Mouse (Mus musculus): ENCODE results near the gene Tjp3. TPM values are rescaled to one million over a fixed set of nuclear protein-coding genes. Genes with fewer than 3 reads are reported as not detected.
A peak's percentile ranks its signal among the peaks of the same experiment; 100 is the strongest.

The Tjp3 gene
- total RNA-seq (2012; rRNA removed), result 5.2 and 15.2 TPM in 2 replicates

DNA sequence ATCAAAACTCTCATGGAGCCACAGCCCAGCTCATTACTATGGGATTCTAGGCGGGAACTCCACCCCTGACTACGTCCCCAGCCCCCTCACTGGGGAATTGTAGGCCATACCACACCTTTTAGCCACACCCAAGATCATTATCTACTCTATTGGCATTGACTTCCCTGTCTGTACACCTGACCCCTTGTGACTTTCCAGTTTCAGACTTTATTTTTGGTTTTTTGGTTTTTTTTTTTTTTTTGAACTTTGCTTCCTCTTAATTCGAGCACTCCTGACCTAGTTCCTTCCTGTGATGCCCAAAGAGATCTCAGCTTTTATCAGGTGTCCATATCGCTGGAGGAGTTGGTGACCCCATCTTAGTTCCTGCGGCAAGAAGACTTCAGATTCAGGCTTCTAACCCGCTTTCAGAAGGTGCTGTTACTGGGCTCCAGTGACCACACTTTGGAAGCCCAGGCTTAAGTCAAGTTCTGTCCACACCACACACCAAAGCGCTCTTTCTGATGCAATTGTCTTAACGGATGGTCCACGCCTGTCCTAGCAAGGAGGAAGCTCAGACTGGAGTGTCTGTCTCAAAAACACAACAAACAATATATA lies at the start of gene Tjp3:
Gene Tjp3, minus strand, starts transcription at position 71 of the 594 bp plus-strand sequence.
- H3K27ac ChIP-seq (ENCODE audit: insufficient read depth, low read depth, low read length, poor library complexity, severe bottlenecking), result no peak within 1 kb of the TSS
- no peak for DNase-seq (ENCODE audit: low read depth, low spot score)
- H3K4me3 ChIP-seq (ENCODE audit: insufficient read depth in 1 of 2, low read depth in 1 of 2, low read length in 2 of 2, poor library complexity in 1 of 2, severe bottlenecking in 1 of 2), result peak within 1 kb of the TSS; percentile 40 to 45; a peak in 3 of 4 replicates
- peaks cover 5% of the 10 kb centered on the region; the same call in 1 of the 2 replicates for H3K36me3 ChIP-seq (ENCODE audit: control insufficient read depth, insufficient read depth, low read length, poor library complexity, severe bottlenecking)
- TF ChIP-seq ZNF384 (IDR thresholded peaks at IDR 0.05; ENCODE audit: low read depth, low read length) (no peak), HCFC1 (IDR thresholded peaks at IDR 0.05; ENCODE audit: borderline replicate concordance, insufficient read depth, low read length) (no peak), MAFK (IDR thresholded peaks at IDR 0.05; ENCODE audit: insufficient read depth, low read depth, low read length) (no peak), CHD2 (IDR thresholded peaks at IDR 0.05; ENCODE audit: low read depth, low read length) (no peak), ZC3H11A (IDR thresholded peaks at IDR 0.05; ENCODE audit: borderline replicate concordance, low read depth, low read length) (no peak)
- in situ Hi-C loops (cut with MboI; ENCODE audit: low sequenced_read_pairs in 2 of 2, unreplicated experiment in 2 of 2), result no loop called here
- 0 out of 2 replicates have a peak within 1 kb of the TSS, but pooled peaks have one; percentile 12 for H3K9ac ChIP-seq (ENCODE audit: insufficient read depth, low read depth, low read length, poor library complexity, severe bottlenecking)
- H3K4me1 ChIP-seq (ENCODE audit: control insufficient read depth in 2 of 2, insufficient read depth in 2 of 2, low read length in 2 of 2, poor library complexity in 1 of 2), result peaks cover 4 to 32% of the 10 kb centered on the region in 2 experiments
- no peaks in the 10 kb centered on the region for H3K9me3 ChIP-seq (ENCODE audit: control insufficient read depth, insufficient read depth, low read depth, low read length)

- peak overlapping the region; percentile 26; the same call in 1 of the 2 replicates for H3K27ac ChIP-seq (ENCODE audit: insufficient read depth, low read depth, low read length, poor library complexity, severe bottlenecking)
- peaks cover 0 to 21% of the 10 kb centered on the region in 2 experiments; a peak in 1 of 4 replicates for H3K4me1 ChIP-seq (ENCODE audit: control insufficient read depth in 2 of 2, insufficient read depth in 2 of 2, low read length in 2 of 2, poor library complexity in 1 of 2)
- no peak overlapping the region; the same call in 1 of the 2 replicates for H3K9ac ChIP-seq (ENCODE audit: insufficient read depth, low read depth, low read length, poor library complexity, severe bottlenecking)
- no peaks in the 10 kb centered on the region for H3K9me3 ChIP-seq (ENCODE audit: control insufficient read depth, insufficient read depth, low read depth, low read length)
- TF ChIP-seq ZNF384 (IDR thresholded peaks at IDR 0.05; ENCODE audit: low read depth, low read length), result no peak
- no peak for TF ChIP-seq MAFK (IDR thresholded peaks at IDR 0.05; ENCODE audit: insufficient read depth, low read depth, low read length)
- no peak overlapping the region for H3K4me3 ChIP-seq (ENCODE audit: insufficient read depth in 1 of 2, low read depth in 1 of 2, low read length in 2 of 2, poor library complexity in 1 of 2, severe bottlenecking in 1 of 2)
- H3K36me3 ChIP-seq (ENCODE audit: control insufficient read depth, insufficient read depth, low read length, poor library complexity, severe bottlenecking), result no peaks in the 10 kb centered on the region
- in situ Hi-C loops (cut with MboI; ENCODE audit: low sequenced_read_pairs in 2 of 2, unreplicated experiment in 2 of 2), result no loop called here
- DNase-seq (ENCODE audit: low read depth, low spot score), result peak; percentile 89
These were observed 49.4 kb upstream of the Tjp3 start for GRCm38 (mm10) chr10:81340551-81341332.

GRCm38 (mm10) chr10:81336558-81336957 lies 45.2 kb upstream of the Tjp3 start:
- TF ChIP-seq HCFC1 (IDR thresholded peaks at IDR 0.05; ENCODE audit: borderline replicate concordance, insufficient read depth, low read length) (no peak), CHD2 (IDR thresholded peaks at IDR 0.05; ENCODE audit: low read depth, low read length) (no peak), ZC3H11A (IDR thresholded peaks at IDR 0.05; ENCODE audit: borderline replicate concordance, low read depth, low read length) (no peak), ZNF384 (IDR thresholded peaks at IDR 0.05; ENCODE audit: low read depth, low read length) (no peak), MAFK (IDR thresholded peaks at IDR 0.05; ENCODE audit: insufficient read depth, low read depth, low read length) (no peak)
- H3K27ac ChIP-seq (ENCODE audit: insufficient read depth, low read depth, low read length, poor library complexity, severe bottlenecking), result no peak overlapping the region
- DNase-seq (ENCODE audit: low read depth, low spot score), result no peak

DNA sequence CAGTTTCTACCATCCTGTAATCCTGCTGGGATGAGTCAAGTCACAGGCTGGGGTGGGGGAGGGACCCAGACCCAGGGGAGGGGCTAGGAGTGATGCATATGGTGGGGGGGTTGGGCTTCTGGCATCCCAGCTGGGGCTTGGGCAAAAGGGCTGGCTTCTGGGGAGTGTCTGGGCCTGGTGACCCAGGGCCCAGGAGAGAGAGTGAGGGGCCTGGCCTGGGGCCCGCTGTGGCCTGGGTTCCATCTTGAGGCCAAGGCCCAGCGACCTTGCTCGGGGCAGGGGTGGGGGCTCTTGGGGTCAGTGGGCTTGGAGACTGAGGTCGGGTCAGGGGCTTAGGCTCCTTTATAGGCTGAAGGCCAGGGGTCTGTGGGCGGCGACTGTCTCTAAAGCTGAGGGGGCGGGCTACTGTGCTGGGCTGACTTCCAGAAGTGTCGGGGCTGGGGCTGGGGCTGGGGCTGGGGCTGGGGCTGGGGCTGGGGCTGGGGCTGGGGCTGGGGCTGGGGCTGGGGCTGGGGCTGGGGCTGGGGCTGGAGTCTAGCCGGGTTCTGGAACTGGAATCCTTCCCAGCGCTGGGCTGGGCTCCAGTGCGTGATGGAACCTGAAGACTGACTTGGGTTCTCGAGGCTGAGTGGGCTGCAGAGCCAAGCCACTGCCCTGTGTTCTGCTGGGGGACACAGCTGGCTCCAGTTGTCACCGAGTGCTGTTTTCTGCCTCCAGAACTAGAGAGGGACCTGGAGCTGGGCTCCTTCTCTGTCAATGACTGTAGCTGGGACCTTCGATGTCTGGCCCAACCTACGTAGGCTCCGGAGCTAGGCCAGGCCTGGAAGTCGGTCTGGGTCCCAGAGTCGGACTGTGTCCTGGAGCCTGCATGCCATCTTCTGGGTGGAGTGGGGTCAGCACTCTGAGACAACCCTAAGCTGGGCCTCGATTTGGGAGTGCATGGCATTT lies 44.3 kb upstream of the Tjp3 start:
- Histone ChIP-seq H3K27ac (ENCODE audit: insufficient read depth, low read depth, low read length, poor library complexity, severe bottlenecking) (no peak overlapping the region), H3K4me1 (ENCODE audit: control insufficient read depth in 2 of 2, insufficient read depth in 2 of 2, low read length in 2 of 2, poor library complexity in 1 of 2) (peaks cover 0 to 28% of the 10 kb centered on the region in 2 experiments; a peak in 1 of 4 replicates)

More at GRCm38 (mm10) chr10:81336558-81336957, 45.2 kb upstream of the Tjp3 start:
- no peak overlapping the region for H3K9ac ChIP-seq (ENCODE audit: insufficient read depth, low read depth, low read length, poor library complexity, severe bottlenecking)
- H3K9me3 ChIP-seq (ENCODE audit: control insufficient read depth, insufficient read depth, low read depth, low read length), result no peaks in the 10 kb centered on the region
- in situ Hi-C loops (cut with MboI; ENCODE audit: low sequenced_read_pairs in 2 of 2, unreplicated experiment in 2 of 2), result no loop called here
- H3K4me1 ChIP-seq (ENCODE audit: control insufficient read depth in 2 of 2, insufficient read depth in 2 of 2, low read length in 2 of 2, poor library complexity in 1 of 2), result peaks cover 0 to 36% of the 10 kb centered on the region in 2 experiments; a peak in 1 of 4 replicates
- H3K36me3 ChIP-seq (ENCODE audit: control insufficient read depth, insufficient read depth, low read length, poor library complexity, severe bottlenecking), result no peaks in the 10 kb centered on the region
- H3K4me3 ChIP-seq (ENCODE audit: insufficient read depth in 1 of 2, low read depth in 1 of 2, low read length in 2 of 2, poor library complexity in 1 of 2, severe bottlenecking in 1 of 2), result no peak overlapping the region

More for the DNA sequence above, 44.3 kb upstream of the Tjp3 start:
- TF ChIP-seq ZC3H11A (IDR thresholded peaks at IDR 0.05; ENCODE audit: borderline replicate concordance, low read depth, low read length) (no peak), CHD2 (IDR thresholded peaks at IDR 0.05; ENCODE audit: low read depth, low read length) (no peak), ZNF384 (IDR thresholded peaks at IDR 0.05; ENCODE audit: low read depth, low read length) (no peak), MAFK (IDR thresholded peaks at IDR 0.05; ENCODE audit: insufficient read depth, low read depth, low read length) (no peak), HCFC1 (IDR thresholded peaks at IDR 0.05; ENCODE audit: borderline replicate concordance, insufficient read depth, low read length) (no peak)
- Histone ChIP-seq H3K4me3 (ENCODE audit: insufficient read depth in 1 of 2, low read depth in 1 of 2, low read length in 2 of 2, poor library complexity in 1 of 2, severe bottlenecking in 1 of 2) (peak overlapping the region in 1 of 2 experiments; percentile 9; a peak in 1 of 4 replicates), H3K9me3 (ENCODE audit: control insufficient read depth, insufficient read depth, low read depth, low read length) (no peaks in the 10 kb centered on the region), H3K36me3 (ENCODE audit: control insufficient read depth, insufficient read depth, low read length, poor library complexity, severe bottlenecking) (no peaks in the 10 kb centered on the region), H3K9ac (ENCODE audit: insufficient read depth, low read depth, low read length, poor library complexity, severe bottlenecking) (no peak overlapping the region)
- in situ Hi-C loops (cut with MboI; ENCODE audit: low sequenced_read_pairs in 2 of 2, unreplicated experiment in 2 of 2), result no loop called here
- DNase-seq (ENCODE audit: low read depth, low spot score), result no peak
